Mouse (Mus musculus) kidney, adult 2 months (tissue): ENCODE measurements around the gene Ptprk.

Experiments
- CTCF ChIP-seq: fragments of 200-500 bp; conservative IDR thresholded peaks from 2 replicates; pipeline ENCODE4 v1.5.1; 2011; ENCODE audit warnings: low read depth, mild to moderate bottlenecking, control low read depth, low read length, moderate library complexity, mixed read lengths; ENCODE audit not compliant: insufficient read depth, insufficient read length
- POLR2A ChIP-seq: fragments of 200-500 bp; IDR thresholded peaks from one replicate; pipeline ENCODE4 v1.6.1; 2011; ENCODE audit warnings: low read depth, low read length, control low read depth

- no peak for TF ChIP-seq CTCF
- no peak for TF ChIP-seq POLR2A
Observed at GRCm38 (mm10) chr10:28118783-28119365, 44.3 kb downstream of the Ptprk start.
